Mouse (Mus musculus): Measurements from ENCODE around the gene Slc6a11. TPM values are rescaled to one million over a fixed set of nuclear protein-coding genes. Genes with fewer than 3 reads are reported as not detected.

The Slc6a11 gene
- polyA plus RNA-seq, 1 experiment from 2014 or later = 0.72 TPM

DNA sequence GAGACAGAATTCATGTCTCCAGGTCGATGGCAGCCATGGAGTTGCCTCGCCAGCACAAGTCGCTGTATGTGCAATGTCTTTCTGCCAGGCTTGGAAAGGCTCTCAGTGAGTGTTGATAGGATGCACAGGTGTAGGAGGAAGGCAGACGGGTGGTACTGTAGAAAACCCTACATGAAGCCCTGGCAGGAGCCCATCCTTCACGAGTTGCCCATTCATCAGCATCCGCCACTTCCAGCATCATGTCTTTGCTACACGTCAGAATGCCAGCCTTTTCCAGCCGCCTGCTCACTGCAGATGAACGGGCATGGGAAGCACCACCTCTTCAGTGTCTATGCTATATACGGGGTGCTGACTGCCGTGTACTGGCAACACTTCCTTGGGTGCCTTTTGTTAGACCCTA, 11.4 kb downstream of the Slc6a11 start:
- 0 out of 2 replicates have a peak, but pooled peaks cover 13% of the 10 kb centered on the region for H3K27me3 ChIP-seq (ENCODE audit: poor library complexity, severe bottlenecking)
- DNase-seq (ENCODE audit: extremely low spot score, low spot score) = no peak
- no peaks in the 10 kb centered on the region for H3K36me3 ChIP-seq (replicated peaks)
- peaks cover 16% of the 10 kb centered on the region for H3K4me1 ChIP-seq
- H3K9me3 ChIP-seq = peaks cover 4% of the 10 kb centered on the region; the same call in 1 of the 2 replicates
- 90% methylated on average over 11 of the region's 11 CpGs for WGBS
- no peak overlapping the region for H3K4me3 ChIP-seq
- no peak overlapping the region for H3K27ac ChIP-seq

DNA sequence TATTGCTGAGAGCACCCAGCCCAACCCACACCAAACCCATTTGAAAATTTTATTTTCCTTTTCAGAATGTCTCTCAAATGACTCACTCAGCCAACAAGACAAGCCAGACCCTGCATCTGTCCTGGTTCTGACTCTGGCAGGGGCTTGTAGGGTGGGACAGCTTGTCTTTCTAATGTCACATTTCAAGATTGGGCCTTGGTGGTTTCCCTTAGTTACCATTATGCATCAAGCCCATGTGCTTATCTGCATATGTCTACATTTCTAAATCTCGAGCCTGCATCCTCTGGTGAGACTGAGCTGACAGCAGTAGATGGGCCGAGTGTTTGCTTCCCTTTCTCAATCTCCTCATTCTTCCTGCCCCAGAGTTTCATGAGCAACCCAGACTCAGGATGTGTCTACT, 12.5 kb downstream of the Slc6a11 start:
- no peak overlapping the region for H3K27ac ChIP-seq
- H3K9me3 ChIP-seq = peaks cover 4% of the 10 kb centered on the region; the same call in 1 of the 2 replicates
- no peaks in the 10 kb centered on the region for H3K36me3 ChIP-seq (replicated peaks)
- 61% methylated on average over 2 of the region's 2 CpGs for WGBS
- no peak overlapping the region for H3K4me3 ChIP-seq
- DNase-seq (ENCODE audit: extremely low spot score, low spot score) = no peak
- H3K4me1 ChIP-seq = peaks cover 16% of the 10 kb centered on the region
- 0 out of 2 replicates have a peak, but pooled peaks cover 13% of the 10 kb centered on the region for H3K27me3 ChIP-seq (ENCODE audit: poor library complexity, severe bottlenecking)

DNA sequence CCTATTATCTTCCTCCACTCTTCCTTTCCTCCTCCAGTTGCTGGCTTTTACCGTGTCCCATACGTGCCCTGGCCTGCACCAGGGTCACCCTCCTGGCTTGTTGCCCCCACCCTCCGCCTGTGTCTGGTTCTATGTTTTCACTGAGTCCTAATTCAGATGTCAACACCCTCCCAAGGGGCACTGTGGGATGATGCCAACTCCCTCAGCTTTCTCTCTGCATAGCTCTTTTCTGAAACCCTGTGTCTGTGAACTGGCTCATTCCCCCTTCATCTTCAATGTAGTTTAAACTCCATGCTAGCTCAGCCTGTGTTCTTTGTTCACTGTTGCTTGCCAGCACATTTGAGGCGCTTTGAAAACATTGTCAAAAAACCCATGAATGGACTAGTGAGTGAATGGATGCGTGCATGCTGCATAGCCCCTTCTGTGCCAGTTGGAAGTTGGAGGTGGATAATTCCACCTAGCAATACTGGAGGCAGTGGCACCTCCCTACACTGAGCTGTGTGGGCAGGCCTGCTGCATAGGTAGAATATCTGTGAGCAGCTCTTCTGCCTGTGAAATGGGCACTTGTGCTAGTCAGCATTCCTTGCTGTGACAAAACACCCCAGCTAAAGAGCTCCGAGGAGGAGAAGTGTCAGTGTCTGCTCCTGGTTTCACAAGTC, 13.5 kb downstream of the Slc6a11 start:
- H3K4me1 ChIP-seq = peaks cover 16% of the 10 kb centered on the region
- DNase-seq (ENCODE audit: extremely low spot score, low spot score) = no peak
- no peaks in the 10 kb centered on the region for H3K36me3 ChIP-seq (replicated peaks)
- no peak overlapping the region for H3K27ac ChIP-seq
- H3K9me3 ChIP-seq = peaks cover 4% of the 10 kb centered on the region; the same call in 1 of the 2 replicates
- 0 out of 2 replicates have a peak, but pooled peaks cover 13% of the 10 kb centered on the region for H3K27me3 ChIP-seq (ENCODE audit: poor library complexity, severe bottlenecking)
- 77% methylated on average over 6 of the region's 6 CpGs for WGBS
- no peak overlapping the region for H3K4me3 ChIP-seq

DNA sequence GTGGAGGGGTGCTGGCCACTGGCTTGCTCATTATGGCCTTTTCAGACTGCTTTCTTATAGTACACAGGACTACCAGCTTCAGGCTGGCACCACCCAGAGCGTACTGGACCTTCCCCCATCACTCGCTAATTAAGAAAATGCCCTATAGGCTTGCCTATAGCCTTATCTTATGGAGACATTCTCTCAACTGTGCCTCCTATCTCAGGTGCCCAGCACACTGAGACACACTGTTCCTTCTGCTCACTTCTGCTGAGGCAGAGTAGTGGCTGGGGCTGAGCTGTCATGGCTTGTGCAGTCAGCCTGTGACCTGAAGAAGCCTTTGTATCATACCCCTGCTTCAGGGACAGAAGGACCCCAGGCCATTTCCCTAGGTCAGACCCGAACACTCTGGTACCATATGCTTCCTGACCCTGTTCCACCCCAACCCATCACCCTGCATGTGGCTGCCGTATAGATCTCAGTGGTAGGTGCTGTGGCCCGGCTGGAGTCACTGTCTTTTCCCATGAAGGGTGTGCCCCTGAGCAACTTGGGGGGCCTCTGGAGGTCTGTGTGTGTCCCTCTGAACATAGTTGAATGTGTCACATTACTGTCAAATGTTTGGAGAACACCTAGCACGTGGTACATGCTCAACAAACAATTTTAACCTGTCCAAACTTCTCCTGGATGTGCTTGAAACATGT, 14.7 kb downstream of the Slc6a11 start:
- Histone ChIP-seq H3K9me3 (peaks cover 2% of the 10 kb centered on the region; the same call in 1 of the 2 replicates), H3K4me3 (no peak overlapping the region), H3K36me3 (replicated peaks) (no peaks in the 10 kb centered on the region), H3K27ac (no peak overlapping the region), H3K4me1 (peaks cover 16% of the 10 kb centered on the region), H3K27me3 (ENCODE audit: poor library complexity, severe bottlenecking) (0 out of 2 replicates have a peak, but pooled peaks cover 13% of the 10 kb centered on the region)
- no peak for DNase-seq (ENCODE audit: extremely low spot score, low spot score)
- 85% methylated on average over 6 of the region's 6 CpGs for WGBS

DNA sequence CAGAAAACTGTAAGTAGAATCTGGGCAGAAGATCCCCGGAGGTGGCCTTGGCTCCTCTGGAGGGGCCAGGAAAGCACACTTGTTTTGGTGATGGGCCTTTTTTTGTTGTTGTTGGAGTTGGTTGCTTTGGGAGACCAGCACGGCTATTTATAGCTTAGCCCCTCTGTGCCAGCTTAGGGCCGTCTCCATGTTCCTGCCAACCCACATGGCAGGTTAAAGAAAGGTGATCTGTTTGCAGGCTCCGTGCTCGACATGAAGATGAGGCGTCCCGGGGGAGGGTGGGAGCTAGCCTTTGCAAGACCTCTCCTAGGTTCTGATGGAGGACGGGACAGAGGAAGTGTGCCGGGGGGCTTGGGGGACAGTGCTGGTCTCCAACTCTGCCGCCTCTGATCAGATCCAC, 24.7 kb downstream of the Slc6a11 start:
- H3K36me3 ChIP-seq (replicated peaks) = no peaks in the 10 kb centered on the region
- peaks cover 5% of the 10 kb centered on the region; the same call in 1 of the 2 replicates for H3K27me3 ChIP-seq (ENCODE audit: poor library complexity, severe bottlenecking)
- no peak overlapping the region for H3K4me3 ChIP-seq
- no peak overlapping the region for H3K27ac ChIP-seq
- WGBS = 90% methylated on average over 10 of the region's 10 CpGs
- DNase-seq (ENCODE audit: extremely low spot score, low spot score) = no peak
- H3K9me3 ChIP-seq = no peaks in the 10 kb centered on the region
- 0 out of 2 replicates have a peak, but pooled peaks cover 7% of the 10 kb centered on the region for H3K4me1 ChIP-seq

DNA sequence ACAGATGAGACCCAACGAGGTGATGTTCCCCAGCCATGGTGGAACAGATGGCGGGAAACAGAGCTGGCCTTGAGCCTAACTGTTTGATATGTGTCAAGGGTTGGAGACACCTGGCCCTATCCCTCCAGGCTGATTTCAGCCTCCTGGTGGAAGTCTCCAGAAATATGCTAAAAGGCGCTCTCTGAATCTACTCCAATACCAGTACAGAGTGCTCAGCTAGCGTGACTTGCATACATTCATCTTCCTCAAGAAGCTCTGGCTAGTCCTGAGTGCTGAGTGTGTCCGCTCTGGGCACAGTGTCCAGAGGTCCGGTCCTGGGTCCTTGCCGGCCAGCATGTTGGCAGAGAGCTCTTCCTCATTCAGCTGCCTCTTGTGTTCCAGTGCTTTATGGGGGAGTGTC, 27.8 kb downstream of the Slc6a11 start:
- DNase-seq (ENCODE audit: extremely low spot score, low spot score) = no peak
- Histone ChIP-seq H3K4me3 (no peak overlapping the region), H3K27ac (no peak overlapping the region), H3K4me1 (0 out of 2 replicates have a peak, but pooled peaks cover 7% of the 10 kb centered on the region), H3K36me3 (replicated peaks) (no peaks in the 10 kb centered on the region), H3K9me3 (no peaks in the 10 kb centered on the region), H3K27me3 (ENCODE audit: poor library complexity, severe bottlenecking) (peaks cover 4% of the 10 kb centered on the region; the same call in 1 of the 2 replicates)
- 90% methylated on average over 7 of the region's 7 CpGs for WGBS

DNA sequence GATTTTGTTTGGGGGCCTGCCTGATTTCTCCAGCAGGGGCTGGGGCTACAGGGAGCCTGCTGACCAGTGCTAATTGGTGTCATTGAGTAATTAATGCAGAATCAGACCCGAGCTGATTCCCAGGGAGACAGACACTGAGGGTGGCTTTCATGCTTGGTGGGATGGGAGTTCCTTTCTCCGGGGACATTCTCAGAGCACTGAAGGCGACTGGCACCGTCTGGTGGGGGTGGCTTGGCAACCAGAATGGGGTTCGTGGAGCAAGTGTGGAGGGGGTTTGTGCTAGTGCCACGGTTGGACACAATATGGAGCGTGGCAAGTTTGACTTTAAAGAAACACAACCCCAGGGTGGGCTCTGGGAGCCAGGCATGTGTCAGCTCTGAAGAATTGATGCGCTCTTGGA, 29.7 kb downstream of the Slc6a11 start:
- Histone ChIP-seq H3K27ac (no peak overlapping the region), H3K9me3 (no peaks in the 10 kb centered on the region), H3K36me3 (replicated peaks) (no peaks in the 10 kb centered on the region), H3K27me3 (ENCODE audit: poor library complexity, severe bottlenecking) (peaks cover 17% of the 10 kb centered on the region; the same call in 1 of the 2 replicates), H3K4me3 (no peak overlapping the region), H3K4me1 (0 out of 2 replicates have a peak, but pooled peaks cover 7% of the 10 kb centered on the region)
- DNase-seq (ENCODE audit: extremely low spot score, low spot score) = no peak
- 69% methylated on average over 8 of the region's 8 CpGs for WGBS

DNA sequence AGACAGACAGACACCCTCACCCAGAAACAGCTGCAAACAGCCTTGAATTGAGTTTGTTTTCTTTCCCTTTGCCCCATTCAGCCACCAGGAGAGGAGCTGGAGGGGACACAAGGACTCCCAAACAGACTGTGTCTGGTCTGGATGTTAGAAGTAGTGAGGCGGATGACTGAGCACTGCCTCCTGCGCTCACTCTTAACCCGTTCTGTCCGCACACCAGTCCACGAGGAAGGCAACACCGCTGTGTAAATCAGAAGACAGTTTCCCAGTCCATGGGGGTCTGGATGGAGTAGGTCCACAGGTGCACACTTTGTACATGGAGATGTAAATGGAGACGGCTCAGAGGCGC, 43.0 kb downstream of the Slc6a11 start:
- no peaks in the 10 kb centered on the region for H3K9me3 ChIP-seq
- DNase-seq (ENCODE audit: extremely low spot score, low spot score) = no peak
- H3K36me3 ChIP-seq (replicated peaks) = no peaks in the 10 kb centered on the region
- H3K27me3 ChIP-seq (ENCODE audit: poor library complexity, severe bottlenecking) = peaks cover 79% of the 10 kb centered on the region
- H3K4me3 ChIP-seq = peak overlapping the region; percentile 34
- WGBS = 2% methylated on average over 8 of the region's 8 CpGs
- H3K4me1 ChIP-seq = peaks cover 22% of the 10 kb centered on the region
- H3K27ac ChIP-seq = peak overlapping the region; percentile 56; the same call in 1 of the 2 replicates

DNA sequence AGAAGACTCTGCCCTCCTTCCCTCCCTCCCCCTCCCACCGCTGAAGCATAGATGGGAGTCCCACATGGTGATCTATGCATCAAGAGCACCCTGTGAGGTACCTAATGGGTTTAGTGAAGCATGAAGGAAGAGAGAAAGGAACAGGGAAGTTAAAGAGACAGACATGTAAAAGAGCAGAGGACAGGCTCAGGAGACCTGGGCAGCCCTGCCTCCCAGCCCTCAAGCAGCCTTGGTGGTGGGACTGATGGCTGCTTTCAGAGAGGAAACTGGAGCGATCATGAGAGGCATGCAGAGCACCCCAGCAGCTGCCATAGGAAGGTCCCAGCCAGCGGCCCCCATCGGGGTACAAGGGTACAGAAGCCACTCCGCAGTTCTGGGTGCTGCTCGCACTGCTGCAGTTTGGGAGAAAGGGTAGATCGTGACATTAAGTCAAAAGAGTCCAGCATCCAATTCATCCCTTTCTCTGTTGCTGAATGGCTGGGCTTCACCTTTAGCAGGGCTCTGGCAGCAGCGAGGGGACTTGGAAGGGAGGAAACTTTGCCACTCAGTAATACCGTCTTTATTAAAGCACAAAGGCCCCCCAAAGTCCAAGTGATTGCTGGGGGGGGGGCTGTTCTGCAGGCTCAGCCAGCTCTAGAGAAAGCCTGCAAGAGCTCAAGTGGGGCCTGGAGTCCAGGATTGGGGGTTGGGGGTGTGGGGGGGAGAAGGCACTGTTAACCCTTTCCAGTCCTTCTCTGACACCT, 43.5 kb downstream of the Slc6a11 start:
- WGBS = 3% methylated on average over 9 of the region's 9 CpGs
- H3K36me3 ChIP-seq (replicated peaks) = no peaks in the 10 kb centered on the region
- H3K27ac ChIP-seq = peak overlapping the region; percentile 56; the same call in 1 of the 2 replicates
- peak overlapping the region; percentile 34 for H3K4me3 ChIP-seq
- no peak for DNase-seq (ENCODE audit: extremely low spot score, low spot score)
- no peaks in the 10 kb centered on the region for H3K9me3 ChIP-seq
- H3K27me3 ChIP-seq (ENCODE audit: poor library complexity, severe bottlenecking) = peaks cover 80% of the 10 kb centered on the region
- H3K4me1 ChIP-seq = peaks cover 22% of the 10 kb centered on the region

DNA sequence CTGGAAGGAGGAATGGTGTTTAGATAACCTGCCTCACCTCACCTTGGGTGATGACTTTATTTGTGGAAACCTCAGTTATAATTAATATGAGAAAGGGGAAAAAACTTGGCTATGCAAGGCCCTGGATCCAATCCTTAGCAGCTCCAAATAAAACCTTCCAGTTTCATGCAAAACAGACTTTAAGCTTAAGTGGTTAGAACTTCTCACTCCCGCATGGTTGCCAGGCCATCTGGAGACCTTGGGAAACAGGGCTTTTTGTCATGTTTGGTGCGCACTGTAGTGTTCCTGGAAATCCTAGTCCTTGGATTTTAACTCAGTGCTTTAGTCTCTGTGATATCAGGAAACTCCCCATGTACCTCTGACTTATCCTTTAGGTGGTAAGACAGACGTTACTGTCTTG, 47.1 kb downstream of the Slc6a11 start:
- no peaks in the 10 kb centered on the region for H3K9me3 ChIP-seq
- no peaks in the 10 kb centered on the region for H3K36me3 ChIP-seq (replicated peaks)
- H3K4me3 ChIP-seq = no peak overlapping the region
- peaks cover 98% of the 10 kb centered on the region for H3K27me3 ChIP-seq (ENCODE audit: poor library complexity, severe bottlenecking)
- DNase-seq (ENCODE audit: extremely low spot score, low spot score) = no peak
- H3K27ac ChIP-seq = no peak overlapping the region
- H3K4me1 ChIP-seq = peaks cover 36% of the 10 kb centered on the region
- 89% methylated on average over 3 of the region's 3 CpGs for WGBS

DNA sequence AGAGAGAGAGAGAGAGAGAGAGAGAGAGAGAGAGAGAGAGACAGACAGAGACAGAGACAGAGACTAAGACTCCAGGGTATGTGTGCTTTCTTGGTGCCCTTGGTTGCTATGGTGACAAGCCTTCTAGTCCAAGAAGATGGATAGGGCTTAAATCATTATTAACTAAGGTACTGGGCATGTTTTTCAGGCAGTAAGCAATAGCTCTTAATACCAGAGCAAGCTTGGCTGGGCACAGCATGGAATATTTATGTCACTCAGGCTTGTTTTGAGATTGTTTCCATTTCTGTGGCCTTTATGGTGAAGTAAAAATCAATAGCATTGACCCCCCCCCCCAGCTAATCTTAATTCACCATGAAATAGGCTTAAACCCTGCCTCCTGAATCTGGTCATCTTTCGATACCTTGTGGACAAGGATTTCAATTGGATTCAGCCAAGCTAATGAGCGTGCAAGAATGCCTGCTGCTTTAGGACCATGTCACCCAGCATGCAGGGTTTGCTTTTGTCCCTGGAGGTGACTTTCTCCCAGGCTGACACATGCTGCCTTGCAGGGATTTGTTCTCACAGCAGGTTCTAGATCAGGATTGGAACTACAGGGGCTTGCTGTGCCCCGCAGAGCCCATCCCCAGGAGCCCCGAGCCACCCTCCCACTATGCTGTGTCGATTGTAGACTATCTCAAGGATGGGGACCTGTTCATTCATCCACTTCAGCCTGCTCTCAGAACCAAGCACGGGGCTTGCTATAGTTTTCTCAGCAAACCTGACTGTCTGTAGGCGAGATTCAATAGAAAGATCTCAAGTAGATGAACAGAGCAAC, 51.5 kb downstream of the Slc6a11 start:
- Histone ChIP-seq H3K36me3 (replicated peaks) (no peaks in the 10 kb centered on the region), H3K9me3 (no peaks in the 10 kb centered on the region), H3K27me3 (ENCODE audit: poor library complexity, severe bottlenecking) (peaks cover 96% of the 10 kb centered on the region), H3K27ac (no peak overlapping the region), H3K4me3 (no peak overlapping the region), H3K4me1 (peaks cover 14% of the 10 kb centered on the region)
- 29% methylated on average over 7 of the region's 7 CpGs for WGBS
- DNase-seq (ENCODE audit: extremely low spot score, low spot score) = no peak

DNA sequence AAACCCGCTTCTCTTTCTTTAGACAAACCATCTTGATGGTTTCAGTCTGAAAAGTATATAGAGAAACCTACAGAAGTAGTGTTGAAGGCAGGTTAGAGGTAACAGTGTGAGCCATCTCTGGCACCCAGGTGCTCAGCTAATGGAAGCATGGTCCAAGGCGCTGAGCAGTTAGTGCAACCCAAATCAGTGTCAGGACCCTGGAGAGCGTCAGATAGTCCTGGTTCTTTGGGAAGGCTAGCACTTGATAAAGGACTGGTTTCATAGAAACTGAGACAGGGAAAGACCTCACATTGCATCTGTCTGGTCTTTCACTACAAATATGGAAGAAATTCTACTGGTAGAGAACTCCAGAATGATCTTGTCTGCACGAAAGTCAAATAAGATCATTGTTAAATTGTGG, 56.1 kb downstream of the Slc6a11 start:
- Histone ChIP-seq H3K36me3 (replicated peaks) (no peaks in the 10 kb centered on the region), H3K27me3 (ENCODE audit: poor library complexity, severe bottlenecking) (peaks cover 97% of the 10 kb centered on the region), H3K27ac (no peak overlapping the region), H3K4me1 (peaks cover 11% of the 10 kb centered on the region), H3K4me3 (no peak overlapping the region), H3K9me3 (peaks cover 3% of the 10 kb centered on the region; the same call in 1 of the 2 replicates)
- WGBS = 51% methylated on average over 4 of the region's 4 CpGs
- DNase-seq (ENCODE audit: extremely low spot score, low spot score) = no peak
